Mouse (Mus musculus): ENCODE results near the gene Zfp69.
A peak's percentile ranks its signal among the peaks of the same experiment; 100 is the strongest.

Zfp69 gene

DNA sequence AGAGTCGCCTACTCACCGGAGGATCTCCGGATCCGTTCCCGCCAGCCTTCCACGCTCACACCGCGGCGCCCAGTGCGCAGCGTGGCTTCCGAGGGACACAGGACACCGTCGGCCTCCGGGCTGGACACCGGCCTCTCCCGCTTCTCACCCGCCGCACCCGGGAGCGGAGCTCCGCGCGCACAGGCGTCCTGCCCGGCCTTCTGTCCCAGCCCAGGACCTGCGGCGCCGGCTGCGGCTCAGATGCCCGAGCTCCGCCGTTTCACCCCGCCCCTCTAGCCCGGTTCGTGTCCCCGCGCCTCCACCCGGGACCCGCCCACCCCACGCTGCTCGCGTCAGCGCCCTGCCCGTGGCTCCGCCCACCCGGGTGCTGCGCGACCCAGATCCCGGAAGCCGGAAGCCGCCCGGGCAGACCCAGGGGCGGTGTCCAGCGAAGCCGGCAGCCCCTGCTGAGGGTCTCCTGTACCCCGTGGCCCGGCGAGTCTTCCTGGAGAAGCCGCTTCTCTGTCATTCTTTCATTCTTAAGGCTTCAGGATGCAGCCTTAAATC, at the start of gene Zfp69:
TSS of gene Zfp69 (minus strand) at position 272 of the 546 bp plus-strand sequence.
- DNase-seq (ENCODE audit: low spot score in 2 of 2): peak; percentile 89 to 90

DNA sequence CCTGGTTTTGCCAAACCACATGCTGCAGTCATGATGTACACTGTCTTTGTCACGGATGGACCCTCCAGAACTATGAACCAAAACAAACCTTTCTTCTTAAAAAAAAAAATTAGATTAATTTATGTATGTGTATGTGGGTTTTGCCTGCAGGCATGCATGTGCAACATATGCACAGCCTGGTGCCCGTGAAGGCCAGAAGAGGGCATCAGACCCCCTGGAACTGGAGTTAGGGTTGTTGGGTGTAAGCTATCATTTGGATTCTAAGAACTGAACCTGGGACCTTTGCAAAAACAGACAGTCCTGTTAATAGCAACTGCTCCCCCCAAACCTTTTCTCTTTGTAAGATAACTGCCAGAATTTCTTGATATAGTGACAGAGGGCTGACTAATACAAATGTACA, 49.5 kb upstream of the Zfp69 start:
- DNase-seq (ENCODE audit: low spot score in 2 of 2): no peak

DNA sequence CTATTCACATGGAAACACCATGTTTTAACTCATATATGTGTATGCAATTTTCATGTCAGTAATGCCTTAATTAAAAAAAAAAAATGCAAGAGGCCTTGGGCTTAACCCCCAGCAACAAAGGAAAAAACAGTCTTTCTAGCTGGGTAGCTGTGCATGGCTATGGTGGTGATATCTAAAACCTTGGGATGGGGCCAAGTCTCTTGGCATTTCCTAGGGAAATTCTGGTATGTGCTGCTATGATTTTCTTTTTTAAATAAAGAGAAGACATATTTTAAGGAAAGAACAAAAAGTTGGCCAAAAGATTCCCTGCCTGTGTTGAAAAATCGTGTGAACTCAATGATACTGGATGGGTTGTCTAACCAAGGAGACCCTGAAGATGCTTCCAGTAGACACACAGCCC, 44.4 kb upstream of the Zfp69 start:
- DNase-seq (ENCODE audit: low spot score in 2 of 2): no peak

DNA sequence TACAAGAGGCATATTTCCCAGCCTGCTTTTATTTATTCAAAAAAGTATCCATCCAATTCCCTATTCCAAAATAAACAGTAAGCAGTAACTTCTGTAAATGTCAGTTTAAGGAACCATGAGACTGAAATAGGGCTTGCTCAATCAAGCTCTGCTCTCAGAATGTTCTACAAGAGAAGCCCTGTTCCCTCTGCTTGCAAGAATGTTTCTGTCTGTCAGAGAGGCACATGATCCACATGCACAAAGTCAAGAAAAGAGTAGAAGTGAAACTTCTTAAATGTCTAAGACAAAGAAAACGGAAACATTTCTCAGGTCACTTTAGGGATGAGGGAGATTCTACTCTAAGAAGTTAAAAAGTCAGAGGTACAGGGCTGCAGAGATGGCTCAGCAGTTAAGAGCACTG, 41.5 kb upstream of the Zfp69 start:
- DNase-seq (ENCODE audit: low spot score in 2 of 2): no peak

DNA sequence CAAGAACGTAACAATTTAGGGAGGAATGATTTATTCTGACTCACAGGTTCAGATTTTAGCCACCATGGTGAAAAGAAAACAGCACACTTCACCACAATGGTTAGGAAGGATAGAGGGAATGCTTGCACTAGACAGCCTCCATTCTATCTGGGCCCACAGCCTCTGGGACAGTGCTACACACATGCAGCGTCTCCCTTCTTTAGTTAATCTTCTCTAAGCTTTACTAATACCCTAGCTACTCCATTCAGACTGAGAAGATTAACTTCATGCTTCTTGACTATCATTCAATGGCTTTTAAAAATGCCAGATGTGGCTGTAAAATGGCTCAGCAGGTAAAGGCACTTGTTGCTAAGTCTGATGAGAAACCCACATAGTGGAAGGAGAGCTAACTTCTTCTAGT, 40.8 kb upstream of the Zfp69 start:
- DNase-seq (ENCODE audit: low spot score in 2 of 2): no peak

DNA sequence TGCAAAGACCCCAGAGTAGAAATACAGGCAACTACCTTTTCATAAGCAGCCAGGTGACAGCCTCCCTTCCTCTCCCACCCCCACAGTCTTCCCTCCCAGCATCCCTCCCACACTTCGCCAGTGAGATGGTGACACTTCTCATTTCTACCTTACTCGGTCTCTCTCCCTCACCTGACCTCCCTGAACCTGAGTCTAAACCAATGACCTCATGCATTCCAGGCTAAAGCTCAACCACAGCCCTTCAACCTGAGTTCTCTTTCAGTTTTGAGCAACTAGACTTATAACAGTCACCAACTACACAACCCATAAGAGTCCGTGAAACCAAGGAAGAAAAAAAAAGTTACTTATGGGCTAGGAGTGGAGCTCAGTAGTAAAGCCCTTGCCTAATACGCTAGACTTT, 35.8 kb upstream of the Zfp69 start:
- no peak for DNase-seq (ENCODE audit: low spot score in 2 of 2)

DNA sequence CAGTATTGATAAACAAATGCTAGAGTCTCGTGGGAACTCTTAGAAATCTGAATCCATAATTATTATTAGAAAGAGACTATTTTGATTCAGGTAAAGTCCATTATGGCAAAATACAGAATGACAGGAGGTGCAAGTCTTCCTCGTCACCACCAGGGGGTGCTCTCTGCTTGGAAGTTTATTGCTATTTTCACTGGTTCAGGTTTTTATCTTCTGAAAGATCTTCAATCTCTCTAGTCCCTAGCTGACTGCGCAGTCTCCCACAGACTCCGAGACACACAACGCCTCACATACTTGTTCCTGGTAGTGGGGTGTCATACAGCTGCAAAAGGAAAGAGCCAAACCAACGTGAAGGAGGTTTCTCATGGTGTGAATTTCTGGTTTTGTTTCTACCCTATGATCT, 34.9 kb upstream of the Zfp69 start:
- DNase-seq (ENCODE audit: low spot score in 2 of 2): peak in 1 of 2 experiments; percentile 58

DNA sequence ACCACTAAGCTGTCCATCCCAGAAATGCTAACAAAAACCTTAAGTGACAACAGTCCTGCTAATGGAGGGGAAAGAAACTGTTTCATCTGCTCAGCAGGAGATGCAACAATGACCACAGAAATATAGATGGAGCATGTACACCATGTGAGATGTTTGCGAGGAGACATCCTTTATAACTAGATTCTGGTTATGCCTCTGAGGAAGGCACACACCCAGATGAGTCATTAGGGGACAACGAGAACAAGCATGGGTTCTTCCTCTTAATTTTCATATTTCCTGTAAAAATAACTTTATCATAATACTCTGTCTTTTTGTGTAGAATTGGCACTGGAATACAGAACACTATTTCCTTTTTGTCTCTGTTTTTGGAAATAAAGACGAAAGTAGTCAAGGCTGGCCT, 26.7 kb upstream of the Zfp69 start:
- DNase-seq (ENCODE audit: low spot score in 2 of 2): no peak

DNA sequence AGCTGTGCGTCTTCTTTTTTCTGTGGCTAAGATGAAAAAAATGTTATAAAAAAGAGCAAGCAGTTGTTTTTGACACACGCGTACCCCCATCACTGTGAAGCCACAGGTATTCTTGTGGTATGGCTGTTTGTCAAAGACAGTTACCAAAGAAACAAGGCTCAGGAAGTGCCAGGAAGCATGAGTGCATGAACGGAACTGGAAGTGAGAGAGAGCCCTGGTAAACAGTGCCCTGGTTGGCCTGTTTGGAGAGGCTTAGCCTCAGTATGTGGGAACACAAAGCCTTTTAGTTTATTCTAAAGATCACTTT, 23.9 kb upstream of the Zfp69 start:
- no peak for DNase-seq (ENCODE audit: low spot score in 2 of 2)

DNA sequence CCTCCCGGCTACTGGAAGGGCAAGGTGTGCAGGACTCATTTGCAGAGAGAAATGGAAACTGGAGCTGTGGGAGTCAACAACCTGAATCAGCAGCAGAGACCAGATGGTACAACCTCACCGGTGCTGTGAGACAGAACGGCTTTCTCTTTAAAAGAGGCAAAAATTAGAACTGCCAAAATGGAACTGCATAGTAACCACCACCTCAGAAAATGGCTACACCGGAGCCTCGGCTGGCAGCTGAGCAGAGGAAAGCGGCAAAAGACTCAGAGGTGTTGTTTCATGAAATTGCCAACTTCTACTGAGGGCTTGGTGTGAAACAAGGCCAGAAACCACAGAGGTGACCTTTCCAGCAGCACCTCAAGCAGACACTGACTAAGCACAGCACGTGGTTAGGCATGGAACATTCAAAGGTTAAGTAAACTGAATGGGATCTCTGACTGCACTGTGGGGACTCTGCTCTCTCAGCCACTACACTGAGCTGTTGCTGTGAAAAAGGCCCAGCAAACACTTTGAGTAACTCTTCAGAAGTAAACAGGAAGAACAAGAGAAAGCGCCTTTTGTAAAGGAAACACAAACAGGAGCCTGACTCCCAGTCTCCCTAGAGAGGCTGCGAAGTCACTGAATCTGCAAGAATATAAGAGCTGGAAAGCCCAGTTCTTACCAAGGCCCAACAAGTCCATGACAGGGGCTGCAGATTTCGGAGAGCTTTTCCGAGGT, 23.4 kb upstream of the Zfp69 start:
- DNase-seq (ENCODE audit: low spot score in 2 of 2): no peak

DNA sequence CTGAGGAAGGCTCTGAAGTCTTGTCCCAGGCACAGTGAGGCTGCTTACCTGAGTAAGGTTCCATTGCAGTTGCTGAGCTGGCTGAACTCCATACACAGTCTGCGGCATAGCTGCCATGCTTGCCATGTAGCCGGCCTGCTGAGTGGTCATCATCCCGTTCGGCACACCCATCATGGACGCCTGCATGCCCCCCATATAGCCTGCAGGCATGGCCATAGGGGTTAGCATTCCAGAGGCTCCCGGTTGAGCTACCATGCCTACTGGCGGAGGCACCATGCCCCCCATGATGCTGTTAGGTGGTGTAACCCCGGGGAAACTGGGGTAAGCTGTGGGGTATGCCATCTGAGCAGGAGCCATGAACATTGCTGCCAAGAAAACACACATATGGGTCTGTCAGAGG, 20.3 kb upstream of the Zfp69 start:
- DNase-seq (ENCODE audit: low spot score in 2 of 2): no peak

DNA sequence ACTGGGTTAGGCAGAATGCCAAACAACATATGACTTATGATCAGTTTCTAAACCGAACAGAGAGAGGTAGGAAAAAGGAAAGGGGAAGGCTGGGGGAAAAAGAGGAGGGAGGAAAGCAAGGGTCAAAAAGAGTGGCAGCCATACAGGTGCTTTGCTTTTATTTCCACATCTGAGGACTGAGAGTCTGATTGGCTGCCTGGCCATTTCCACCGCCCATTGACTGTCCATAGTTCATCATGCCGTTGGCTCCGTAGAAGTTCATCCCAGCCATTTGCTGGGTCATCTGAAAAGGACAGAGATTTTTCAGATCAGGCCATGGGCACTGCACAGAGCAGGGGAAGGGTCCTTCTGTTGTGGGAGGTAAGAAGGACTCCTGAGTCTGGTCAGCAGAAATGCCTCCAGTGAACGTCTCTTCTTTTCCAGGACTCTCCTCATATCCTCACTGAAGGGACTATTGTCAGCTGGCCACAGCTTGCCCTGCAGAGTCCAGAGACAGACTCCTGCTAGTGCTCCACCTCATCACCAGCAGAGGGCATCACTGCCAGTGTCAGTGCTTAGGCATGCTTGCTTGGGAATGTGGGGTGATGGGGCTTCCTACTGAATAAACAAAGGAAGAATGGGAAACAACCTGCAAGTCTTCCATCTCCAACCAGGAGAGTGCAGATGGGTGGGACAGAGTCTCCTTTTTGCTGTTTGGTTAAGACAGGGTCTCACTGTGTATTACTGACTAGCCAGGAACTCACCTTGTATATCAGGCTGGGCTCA, 18.1 kb upstream of the Zfp69 start:
- peak; percentile 58 to 66 for DNase-seq (ENCODE audit: low spot score in 2 of 2)

DNA sequence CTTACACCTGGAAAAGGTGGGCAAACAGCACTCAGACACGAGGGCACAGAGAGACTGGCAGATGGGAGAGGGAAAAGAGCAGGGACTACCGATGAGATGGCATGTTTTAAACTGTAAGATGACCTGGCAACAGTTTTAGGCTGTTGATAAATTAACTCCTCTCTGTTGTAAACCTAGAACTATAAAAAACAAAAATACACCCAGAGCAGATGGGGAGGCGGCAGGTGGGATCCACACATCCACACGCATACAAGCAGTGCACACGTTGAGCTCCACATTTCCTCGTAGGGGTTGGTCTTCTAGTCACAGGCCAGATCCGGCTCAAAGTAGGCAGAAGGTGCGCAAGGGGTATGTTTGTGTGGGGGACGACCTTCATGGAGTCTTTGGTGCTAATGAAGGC, 17.0 kb upstream of the Zfp69 start:
- DNase-seq (ENCODE audit: low spot score in 2 of 2): no peak

DNA sequence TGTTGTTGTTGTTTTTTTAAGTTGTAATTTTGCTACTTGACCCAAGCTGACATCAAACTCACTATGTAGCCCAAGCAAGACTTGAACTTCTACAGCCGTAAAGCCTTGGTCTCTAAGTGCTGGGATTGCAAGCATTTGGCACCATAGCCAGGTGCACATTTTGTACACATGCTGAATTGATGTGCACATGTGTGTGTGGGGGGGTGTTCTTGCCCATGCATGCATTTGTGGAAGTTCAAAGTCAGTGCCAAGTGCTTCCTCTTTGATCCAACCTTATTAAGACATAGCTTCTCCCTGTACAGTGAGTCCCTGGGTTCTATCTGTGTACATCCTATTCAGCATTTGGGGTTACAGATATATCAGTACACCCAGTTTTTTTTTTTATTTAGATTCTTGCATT, 4.1 kb upstream of the Zfp69 start:
- no peak for DNase-seq (ENCODE audit: low spot score in 2 of 2)

DNA sequence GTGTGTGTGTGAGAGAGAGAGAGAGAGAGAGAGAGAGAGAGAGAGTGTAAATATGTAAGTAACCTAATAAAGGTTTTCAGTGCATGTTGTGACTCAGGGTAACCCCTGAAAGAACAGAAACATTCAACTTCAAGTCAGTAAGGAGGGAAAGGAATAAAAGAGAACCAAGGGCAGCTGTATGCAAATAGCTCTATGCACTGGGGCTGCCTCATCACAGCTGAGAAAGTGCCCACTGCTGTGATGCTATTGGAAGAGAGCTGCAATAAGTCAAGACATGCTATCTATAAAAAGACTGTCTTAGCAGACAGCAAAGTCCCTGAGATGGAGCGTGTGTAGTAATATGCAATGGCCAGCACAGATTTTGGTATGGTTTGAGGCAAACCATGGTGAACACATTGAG, 2.2 kb upstream of the Zfp69 start:
- DNase-seq (ENCODE audit: low spot score in 2 of 2): no peak

DNA sequence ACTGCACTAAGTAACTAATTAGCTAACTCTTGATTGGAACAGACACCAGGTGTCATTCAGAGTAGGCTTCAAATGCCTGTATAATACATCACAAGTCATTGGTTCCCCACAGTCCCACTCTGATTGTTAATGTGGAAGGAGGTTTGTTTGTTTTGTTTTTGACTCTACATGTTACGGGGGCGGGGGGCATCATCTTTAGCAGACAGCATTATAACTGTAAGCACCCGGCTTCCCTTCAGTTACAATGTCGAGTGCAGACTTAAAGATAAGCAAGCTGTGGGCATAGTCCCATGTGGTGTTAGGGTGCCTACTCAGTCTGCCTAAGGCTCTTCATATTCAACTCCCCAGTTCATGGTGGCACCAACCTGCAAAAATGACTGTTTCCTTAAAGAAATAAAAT, 1.5 kb upstream of the Zfp69 start:
- DNase-seq (ENCODE audit: low spot score in 2 of 2): no peak

DNA sequence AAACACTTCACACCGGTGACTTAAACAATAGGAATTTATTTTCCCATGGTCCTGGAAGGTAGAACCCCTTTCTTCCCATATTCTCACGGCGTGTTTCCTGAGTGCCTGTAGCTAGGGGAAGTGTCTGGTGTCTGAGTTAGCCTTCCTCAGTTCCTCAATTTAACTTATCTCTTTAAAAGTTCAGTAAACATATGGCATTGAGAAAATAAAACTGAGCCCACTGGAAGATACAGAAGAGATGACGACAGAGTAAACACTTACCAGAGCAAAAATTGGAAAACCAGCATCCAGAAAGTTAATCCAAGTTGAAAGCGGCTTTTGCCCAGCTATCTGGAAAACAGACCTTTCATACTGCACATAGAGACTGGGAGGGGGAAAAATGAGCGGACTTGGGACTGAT, 664 bp upstream of the Zfp69 start:
- DNase-seq (ENCODE audit: low spot score in 2 of 2): no peak

DNA sequence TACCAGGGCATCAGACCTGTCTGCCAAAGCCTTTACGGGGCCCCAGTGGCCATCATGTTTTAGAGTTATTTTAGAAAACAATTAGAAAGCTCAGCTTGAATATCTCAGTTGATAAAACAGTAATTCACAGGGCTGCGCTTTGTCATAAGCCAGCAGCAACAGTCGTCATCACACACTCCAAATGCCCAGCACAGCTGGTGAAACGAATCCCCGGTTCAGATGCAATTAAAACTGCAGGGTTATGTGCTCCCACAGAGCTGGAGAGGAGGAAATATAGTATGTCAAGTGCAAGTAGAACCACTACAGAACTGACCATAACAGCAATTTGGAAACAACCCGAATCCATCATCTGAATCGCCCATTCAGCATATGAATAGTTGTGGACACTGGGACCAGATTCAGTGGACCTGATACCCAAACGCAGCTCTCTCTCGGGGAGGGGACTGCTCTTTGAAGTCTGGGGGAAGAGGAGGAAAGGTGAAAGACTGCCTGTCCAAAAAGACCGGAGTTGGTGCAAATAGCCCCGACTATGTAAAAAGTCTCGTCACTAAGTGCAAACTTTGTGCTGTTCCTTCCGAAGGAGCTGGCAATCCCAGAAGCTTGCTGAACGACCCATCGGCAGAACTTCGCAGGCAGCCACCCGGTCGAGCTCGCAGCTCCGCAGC, 604 bp downstream of the Zfp69 start:
- no peak for DNase-seq (ENCODE audit: low spot score in 2 of 2)

DNA sequence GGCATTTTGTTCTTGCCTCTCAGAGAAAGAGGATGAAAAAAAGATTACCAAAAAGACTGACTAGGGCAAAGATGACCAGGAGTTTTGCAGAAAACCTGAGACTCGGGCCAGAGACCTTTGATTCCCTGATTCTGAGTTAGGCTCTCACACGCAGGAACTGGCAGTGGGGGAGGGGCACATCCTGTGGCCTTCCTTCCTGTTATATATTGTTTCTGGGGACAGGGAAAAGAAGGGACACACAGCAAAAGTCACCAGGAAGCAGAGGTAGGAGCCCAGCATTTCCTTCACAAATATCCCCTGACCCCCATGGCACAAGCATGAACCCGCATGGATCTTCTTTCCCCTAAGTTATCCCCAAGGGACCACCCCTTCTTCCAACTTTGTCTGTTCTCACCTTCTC, 2.6 kb downstream of the Zfp69 start:
- DNase-seq (ENCODE audit: low spot score in 2 of 2): no peak

DNA sequence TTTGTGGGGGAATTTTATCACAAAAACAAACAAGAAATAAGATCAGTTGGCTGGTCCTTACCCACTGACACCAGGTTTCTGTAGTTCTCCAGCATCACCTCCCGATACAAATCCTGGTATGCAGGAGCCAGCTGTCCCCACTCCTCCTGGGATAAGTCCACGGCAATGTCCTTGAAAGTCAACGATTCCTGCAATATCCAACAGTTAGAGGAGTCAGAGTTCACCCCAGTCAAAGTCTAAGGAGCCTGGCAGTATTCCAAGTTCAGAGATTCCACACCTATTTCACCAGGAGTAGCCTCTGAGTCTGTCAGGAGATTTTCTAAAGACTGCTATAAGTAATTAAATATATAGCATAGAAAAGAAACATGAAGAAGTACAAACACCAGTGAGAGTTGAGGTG, 16.5 kb downstream of the Zfp69 start:
- no peak for DNase-seq (ENCODE audit: low spot score in 2 of 2)

DNA sequence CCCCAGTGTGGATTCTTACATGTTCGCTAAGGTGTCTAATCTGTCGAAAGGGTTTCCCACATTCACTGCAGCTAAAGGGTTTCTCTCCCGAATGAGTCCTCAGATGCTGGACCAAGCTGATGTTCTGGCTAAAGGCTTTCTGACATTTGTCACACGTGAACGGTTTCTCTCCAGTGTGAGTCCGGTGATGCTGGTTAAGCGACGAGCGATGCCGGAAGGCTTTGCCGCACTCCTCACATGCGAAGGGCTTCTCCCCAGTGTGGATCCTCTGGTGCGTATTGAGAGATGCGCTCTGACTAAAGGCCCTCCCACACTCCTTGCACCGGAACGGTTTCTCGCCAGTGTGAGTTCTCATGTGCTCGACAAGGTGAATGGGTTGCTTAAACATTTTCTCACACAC, 20.8 kb downstream of the Zfp69 start:
- no peak for DNase-seq (ENCODE audit: low spot score in 2 of 2)

DNA sequence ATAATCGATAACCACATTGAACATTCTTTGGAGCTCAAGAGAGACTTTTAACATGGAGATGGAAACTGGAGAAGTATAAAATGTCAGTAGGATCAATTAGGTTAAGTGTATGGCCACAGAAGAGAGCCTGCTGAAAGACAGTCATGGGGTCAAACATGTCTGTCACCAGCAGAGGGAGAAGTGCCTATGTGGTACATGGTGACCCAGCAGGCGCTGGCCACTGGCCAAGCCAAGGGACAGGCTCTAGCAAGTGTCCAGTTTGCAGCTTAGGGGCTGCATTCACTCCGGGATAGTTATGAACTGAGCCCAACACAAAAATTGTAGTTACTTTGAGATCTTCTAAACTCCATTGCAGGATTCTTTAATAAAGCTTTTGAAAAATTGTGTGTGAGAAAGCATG, 22.8 kb downstream of the Zfp69 start:
- no peak for DNase-seq (ENCODE audit: low spot score in 2 of 2)

DNA sequence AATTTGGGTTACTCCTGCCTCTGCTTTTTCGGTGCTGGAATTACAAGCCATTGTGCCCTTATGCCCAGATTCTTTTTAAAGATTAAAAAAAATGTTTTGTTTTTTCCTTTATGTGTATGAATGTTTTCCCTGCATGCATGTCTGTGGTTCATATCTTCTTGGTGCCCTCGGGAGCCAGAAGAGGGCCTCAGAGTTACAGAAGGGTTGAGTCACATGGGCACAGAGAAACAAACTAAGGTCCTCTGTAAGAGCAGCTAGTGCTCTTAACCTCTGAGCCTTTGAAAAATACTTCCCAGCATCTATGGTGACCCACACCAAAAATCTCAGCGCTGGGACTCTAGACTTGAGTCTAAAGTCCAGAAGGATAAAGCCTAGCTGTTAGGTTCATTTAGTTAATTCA, 26.1 kb downstream of the Zfp69 start:
- DNase-seq (ENCODE audit: low spot score in 2 of 2): peak; percentile 38 to 51
